Mouse (Mus musculus) layer of hippocampus, adult 18-20 months (tissue): ENCODE results near the gene Podxl2. TPM values are rescaled to one million over a fixed set of nuclear protein-coding genes. Genes with fewer than 3 reads are reported as not detected.

ENCODE experiments used
- DNase-seq, 2 experiments: peaks; one replicate each; pipeline ENCODE4 v3.0.0; 2022; ENCODE audit warnings: low spot score in 2 of 2
- total RNA-seq, 2 experiments: library from RNA; stranded (reverse); gene quantifications; 2 replicates each; pipeline ENCODE4 v1.2.3; 2021

Gene Podxl2
- total RNA-seq, 2 experiments from 2014 or later, result 172 to 184 TPM

DNA sequence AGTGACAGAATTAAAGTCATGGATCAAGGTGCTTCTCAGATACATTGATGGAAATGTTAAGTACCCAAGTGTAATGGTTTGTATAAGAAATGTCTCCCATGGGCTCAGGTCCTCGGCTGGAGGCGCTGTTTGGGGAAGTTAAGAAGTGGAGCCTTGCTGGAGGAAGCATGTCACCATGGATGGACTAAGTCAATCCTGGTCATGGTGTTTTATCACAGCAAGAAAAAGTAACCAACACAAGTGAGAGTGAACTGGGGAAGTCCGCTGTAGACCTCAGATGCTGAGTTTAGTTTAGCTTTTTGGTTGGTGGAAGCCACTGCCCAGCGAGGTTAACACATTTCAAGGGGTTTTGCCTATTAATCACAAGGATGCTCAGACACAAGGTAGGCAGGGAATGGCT lies 45.3 kb downstream of the Podxl2 start:
- DNase-seq, result no peak

DNA sequence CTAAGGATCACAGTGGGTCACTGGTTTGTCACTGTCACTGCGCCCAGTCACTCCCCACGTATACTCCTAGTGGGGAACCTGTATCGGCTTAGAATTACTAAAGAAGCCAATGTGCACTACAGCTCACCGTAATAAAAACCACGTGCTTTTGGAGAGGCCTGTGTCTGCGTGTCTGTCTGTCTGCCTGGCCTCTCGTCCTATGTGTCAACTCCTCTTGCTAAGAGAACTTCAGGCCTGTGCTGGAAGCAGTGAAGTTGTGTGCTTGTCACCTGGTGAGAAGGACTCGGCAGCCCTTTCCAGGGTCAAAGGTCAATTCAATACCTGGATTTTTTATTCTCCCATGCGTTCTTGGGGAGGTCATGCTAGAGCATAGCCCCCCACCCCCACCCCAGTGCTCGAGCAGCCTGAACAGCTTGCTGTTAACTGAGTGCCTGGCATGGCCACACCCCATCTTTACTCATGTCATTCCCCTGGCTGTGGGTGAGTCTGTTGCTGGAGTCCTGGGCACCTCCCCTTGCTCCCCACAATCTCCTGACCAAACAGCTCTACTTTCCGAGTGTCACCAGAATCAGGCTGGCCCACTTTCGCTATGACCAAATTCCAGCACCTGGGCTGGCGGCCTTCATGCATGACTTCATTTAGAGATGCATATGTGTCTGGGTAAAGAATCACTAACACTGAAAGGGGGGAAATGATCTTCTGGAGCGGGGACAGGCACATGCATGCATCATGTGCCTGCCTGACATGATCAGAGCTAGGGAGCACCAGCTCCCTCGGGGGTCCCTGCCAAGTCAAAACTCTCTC lies 46.4 kb downstream of the Podxl2 start:
- DNase-seq, result no peak

DNA sequence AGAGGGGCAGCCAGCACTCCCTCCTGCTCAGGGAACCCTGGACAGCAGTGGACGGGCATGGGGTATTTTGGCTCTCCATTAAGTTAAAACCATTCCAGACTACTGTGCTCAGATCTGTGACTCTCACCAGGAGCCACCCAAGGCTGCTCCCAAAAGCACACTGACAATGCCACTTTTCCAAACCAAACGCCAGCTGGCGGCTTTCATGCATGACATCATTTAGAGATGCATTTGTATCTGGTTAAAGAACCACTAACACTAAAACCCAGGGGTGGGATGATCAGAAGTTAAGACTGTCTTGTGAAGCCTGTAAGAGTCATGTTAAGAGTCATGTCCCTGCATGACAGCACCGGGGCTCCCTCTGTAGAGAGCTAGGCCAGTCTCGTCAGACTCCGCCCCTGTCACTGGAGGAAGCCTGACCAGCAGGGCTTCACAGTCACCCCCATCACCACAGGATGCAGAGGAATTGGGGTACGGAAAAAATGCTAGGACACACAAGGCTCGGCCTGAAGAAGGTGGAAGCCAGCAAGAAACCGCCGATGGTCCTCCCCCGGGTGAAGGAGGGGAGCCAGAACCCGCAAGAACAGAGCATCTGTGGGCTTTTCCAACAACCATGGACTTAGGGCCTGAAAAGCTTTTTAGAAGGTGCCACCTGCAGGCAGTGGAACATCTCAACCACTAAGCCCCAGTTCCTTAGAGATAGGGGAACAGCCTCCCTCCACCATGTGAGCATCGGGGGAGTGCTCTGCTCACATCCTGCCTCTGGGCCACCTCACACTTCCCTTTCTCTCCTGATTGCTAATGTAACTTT lies 47.2 kb downstream of the Podxl2 start:
- peak in 1 of 2 experiments; percentile 49 for DNase-seq

DNA sequence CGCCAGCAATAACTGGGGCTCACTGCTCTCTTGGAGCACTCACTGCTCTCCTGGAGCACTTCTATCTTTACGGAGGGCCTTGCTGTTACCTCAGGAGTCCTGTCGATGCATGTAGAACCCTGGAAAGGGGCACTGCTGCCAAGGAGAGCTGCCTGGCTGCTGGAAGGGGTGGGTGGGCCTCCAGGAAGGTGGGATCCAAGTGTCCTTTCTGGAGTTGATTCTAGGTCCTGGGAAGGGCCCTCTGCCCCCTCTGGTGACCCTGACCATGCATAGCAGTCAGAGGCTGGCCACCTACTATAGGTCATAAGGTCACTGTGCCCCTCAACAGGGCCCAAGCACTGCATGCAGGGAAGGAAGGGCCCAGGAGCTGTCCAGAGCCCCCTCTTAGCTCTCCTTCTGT lies 47.9 kb downstream of the Podxl2 start:
- no peak for DNase-seq

DNA sequence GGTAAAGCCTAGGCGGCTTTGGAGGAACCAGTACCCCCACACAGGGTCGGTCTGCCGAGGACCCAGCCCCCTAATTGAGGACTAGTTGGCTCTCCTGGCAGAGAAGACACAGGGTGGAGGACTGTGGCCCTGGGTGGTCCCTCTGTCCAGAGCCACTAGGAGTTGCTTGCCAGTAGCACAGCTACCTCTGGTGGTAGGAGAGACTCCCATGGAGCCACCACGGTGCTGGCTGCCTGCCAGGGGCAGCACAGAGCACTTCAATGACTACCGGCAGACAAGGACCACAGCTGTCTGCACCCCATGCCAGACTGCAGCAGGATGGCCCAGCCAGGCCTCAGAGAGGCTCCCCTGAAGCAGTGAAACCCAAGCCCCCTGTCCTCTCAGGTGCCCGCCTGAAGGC lies 48.3 kb downstream of the Podxl2 start:
- no peak for DNase-seq

DNA sequence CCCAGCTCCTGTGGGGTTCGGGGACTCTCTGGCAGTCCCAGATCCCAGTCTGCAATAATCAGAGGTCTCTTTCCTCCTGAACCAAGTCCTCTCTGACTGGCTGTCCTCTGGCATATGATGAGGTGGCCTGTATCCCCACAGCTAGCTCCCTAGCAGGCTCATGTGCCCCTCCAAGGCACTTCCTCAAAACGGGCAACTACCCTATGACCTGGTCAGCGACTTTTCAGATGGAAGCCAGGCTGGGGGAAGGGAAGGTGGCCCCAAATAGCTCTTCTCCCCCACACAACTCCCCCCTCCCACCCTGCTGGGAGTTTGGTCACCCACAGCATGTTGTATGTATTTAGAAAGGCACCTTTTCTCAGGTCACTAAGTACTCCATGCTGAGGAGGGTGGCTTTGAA lies 48.8 kb downstream of the Podxl2 start:
- no peak for DNase-seq

DNA sequence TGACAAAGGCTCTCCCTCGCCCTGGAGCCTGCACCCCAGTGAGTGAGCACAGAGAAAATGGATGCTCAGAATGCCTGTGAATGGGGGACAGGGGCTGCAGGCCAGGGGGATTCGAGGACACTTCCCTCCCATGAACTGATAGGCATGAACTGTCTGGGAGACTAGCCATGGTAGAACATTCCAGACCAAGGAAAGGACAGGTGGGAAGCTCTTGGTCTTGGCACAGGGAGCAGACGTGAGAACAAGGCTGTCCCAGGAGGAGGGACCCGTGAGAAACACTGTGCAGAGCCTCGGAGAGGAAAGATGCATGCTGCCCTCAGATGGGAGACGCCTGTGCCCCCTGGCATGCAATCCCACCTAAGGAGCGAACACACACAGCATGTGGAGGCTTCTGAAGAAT lies 50.7 kb downstream of the Podxl2 start:
- no peak for DNase-seq

DNA sequence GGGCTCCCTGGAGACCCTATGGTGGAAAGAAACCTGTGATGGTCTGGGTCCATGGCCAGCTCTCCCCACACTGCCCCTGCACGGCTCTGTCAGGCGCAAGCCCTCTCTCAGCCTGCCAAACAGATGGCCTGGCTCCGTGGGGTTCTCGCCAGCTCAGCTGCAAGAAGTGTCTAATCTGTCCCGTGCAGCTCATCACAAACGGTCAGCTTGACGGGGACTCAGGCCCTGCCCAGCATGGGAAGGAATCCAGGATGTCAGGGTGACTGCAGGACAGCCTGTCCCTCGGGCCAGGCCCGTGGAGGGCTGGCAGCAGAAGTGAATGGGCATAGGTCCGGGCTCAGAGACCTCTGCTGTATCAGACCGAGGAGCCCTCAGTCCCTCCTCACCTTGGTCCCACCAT lies 52.9 kb downstream of the Podxl2 start:
- DNase-seq, result no peak

DNA sequence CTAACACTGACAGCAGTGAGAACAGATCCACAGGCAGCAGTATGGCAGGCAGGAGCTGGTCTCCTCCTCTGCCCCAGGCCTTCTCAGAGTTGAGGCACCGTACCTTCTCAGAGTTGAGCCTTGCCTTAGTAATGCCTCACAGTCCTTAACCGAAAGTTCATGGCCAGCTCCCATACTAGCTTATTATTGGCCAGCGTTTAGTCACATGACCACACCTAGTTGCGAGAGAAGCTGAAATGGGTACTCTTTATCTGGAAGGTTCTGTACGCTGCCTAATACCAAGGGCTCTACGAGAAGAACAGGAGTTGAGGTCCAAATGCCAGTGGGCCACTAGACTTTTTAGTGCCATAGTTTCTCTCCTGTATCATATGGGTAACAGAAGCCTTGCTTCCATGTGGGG lies 53.5 kb downstream of the Podxl2 start:
- DNase-seq, result no peak

DNA sequence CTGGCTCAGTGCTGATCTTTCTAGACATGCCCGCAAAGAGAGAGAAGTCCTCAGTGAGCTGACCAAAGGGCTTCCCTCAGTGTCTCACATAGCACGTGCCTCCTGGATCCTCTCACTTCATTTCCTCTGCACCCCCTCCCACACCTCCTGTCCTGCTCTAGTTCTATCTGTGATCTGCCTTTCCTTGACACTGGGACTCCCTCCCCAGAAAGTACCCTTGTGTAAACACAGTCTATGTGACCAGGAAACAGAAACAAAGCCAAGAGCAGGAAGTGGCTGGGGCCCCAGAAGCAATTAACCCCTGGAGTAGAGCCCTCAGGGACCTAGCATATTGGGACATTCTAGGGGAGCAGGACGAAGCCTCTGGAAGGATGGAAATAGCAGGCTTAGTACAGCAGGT lies 54.0 kb downstream of the Podxl2 start:
- DNase-seq, result no peak

DNA sequence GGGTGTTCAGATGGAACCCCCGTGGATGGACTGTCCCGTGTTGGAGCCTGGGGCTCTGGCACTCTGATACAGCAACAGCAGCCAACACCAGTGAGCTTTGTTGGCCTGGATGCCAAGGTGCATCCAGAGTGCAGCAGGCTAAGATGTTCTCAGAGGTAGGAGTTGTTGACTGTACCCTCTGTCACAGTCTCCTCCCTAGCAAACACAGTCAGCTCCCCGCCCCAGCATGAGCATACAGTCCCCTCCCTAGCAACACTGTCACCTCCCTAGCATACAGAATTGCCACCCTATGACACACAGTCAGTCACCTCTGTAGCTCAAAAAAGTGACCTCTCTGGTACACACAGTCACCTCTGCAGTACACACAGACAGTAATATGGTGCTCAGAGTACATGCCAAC lies 57.9 kb downstream of the Podxl2 start:
- DNase-seq, result no peak

DNA sequence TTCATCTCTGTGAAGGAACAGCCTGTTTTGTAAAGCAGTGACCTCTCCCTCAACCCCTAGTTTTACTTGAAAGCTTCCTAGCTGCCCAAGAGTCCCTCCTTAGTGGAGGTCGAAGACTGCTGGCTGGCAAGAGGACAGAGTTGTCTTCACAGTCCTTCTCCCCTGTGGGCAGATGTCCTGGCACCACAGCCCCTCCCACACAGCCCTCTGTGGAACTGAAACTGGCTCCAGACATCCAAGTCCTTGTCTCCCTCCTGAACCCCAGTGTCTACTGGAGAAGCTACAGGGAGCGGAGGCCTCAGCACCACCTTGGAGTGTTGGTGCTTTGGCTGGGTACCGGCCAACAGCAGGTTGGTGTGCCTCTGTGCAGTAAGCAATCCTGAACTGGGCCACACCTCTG lies 59.4 kb downstream of the Podxl2 start:
- no peak for DNase-seq

DNA sequence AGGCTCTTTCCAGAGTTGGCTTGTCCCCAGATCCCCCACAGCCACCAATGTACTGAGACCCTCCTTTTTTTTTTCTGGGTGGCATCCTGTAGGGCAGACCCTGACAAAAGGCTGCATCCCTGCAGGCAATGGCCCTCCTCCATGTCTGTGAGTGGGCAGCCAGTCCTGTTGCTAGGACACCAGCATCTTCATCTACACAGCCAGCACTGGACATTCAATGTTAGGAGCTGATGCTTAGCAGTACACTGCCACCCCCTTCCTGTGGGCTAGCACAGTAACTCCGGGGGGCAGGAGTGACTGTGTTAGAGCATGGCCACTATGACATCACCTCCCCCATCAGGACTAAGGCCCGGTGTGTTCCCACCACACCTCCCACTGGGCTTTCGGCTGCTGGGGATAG lies 59.8 kb downstream of the Podxl2 start:
- DNase-seq, result no peak

DNA sequence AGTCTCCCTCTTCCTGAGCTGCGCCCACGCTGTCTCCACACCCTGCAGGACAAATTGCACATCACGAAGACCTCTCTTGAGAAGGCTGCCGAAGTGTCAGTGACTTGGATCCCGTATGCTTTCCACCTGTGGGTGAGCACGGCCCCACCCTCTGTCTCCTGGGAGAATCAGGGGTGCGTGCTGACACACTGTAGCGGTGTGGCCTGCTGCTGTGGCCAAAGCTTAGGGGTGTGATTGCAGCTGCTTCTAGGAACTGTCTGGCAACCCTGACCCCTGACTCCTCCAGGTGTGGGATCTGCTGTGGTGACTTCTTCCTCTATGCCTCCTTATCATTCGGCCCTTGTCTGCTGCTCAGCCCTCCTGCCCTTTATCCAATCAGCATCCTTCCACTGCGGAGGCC lies 61.0 kb downstream of the Podxl2 start:
- DNase-seq, result no peak

DNA sequence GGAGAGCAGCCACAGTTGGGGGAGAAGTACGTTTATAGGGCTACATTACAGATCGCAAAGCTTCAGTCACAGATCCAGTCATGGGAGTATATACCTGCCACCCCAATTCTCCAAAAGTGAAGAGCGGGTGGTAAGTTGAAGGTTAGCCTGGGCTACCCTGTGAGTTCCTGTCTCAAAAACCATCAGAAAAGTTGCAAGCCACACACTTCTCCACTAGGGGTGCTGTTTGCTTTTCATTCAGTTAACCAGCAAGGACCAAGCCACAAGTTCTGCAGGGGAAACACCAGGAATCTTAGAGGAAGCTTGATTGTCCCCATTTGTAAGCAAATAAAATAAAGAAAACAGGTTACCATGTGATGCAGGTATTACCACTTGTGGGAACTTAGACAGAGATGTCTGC lies 62.0 kb downstream of the Podxl2 start:
- DNase-seq, result peak in 1 of 2 experiments; percentile 69

DNA sequence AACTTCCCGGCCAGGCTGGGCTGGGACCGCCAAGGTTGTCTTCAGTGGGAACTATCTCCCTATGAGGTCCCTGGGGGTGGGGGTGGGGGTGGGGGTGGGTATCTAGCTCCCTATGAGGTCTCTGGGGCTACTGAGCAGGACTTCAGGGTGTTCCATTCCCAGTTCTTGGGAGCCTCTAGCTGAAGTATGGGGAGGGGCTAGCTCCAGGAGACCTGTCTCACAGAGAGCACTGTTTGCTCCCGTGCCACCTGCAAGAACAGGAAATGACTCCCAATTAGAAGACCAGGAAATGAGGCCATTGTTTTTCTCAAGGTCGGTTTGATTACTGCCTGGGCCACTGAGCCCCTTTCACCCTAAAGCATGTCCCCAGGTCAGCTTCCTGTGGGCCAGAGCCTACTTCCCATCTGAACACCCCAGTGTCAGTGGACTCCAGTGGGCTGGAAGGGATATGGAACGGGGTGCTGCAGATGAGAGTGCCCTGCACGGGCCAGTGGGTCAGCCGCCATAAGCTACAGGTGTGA lies 62.9 kb downstream of the Podxl2 start:
- no peak for DNase-seq

DNA sequence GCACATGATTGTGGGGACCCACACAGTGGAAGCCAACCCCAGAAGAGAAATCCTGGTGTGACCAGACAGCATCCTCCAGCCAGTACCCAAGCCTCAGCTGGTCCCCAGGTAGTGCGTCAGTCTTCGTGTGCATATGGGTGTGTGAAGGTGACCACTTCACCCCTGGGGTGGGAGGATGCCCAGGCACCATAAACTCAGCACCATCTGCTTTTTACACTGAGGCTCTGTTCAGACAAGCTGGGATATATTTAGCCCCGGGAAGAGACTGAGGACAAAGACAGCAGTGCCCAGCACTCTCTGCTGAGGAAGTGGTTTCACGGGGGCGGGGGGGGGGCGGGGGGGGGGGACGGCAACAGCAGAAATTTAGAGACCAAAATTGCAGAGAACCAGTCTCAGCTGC lies 63.4 kb downstream of the Podxl2 start:
- no peak for DNase-seq

DNA sequence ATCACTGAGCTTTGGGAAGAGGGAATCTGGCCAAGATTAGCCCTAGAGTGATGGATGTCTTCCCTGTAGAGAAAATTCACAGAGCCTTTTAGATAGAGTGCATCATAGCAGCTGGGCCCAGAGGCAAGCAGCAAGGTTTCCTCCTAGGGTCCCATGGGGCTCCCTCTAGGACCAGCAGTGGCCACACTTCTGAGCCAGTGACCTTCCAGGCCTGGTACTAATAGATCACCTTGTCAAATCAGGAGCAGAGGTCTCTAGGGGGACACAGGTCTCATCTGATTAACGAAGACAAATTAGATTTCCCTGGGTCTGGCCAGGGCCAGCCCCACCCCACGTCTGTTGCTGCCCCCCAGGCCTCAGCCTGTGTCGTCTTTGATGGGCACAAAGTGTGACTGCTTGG lies 64.6 kb downstream of the Podxl2 start:
- DNase-seq, result no peak

DNA sequence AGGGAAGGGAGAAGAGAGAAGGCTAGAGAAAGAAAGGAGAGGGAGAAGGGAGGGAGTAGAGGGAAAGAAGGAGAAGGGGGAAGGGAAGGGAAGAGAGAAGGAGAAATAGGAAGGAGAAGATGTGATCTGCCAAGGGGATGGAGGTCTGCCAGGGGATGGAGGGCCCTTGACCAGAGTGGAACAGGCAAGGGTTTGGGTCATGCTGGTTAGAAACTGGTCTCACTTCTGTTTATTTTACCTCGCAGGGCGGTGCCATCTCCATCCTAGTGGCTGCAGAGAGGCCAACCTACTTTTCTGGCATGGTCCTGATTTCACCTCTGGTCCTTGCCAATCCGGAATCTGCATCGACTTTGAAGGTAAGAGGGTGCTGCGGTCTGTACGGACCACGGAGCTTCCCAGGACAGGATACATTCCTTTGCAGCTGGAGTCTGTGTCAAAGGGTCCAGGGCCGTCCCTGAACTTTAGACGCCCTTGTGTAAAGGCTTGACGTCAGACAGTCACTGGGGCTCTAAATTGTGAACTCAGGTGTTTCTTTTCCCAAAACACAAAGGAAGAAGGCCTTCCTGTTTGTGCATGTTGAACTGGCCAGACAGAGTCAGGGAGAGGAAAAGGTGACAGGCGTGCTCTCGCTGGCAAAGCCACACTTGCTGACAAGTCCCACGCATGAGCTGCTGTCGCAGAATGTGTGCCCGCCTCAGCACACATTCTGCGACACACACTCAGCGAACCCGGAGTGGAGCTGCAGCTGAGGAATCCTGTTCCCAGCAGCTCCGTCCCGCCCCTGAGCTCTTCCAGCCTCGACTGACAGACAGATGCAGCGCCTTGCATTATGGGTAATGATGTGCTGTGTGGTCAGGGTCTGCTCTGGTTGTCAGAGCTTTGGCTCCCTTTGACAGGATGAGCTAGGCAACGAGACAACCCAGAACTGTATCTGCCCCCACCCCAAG lies 65.5 kb downstream of the Podxl2 start:
- DNase-seq, result peak in 1 of 2 experiments; percentile 59

DNA sequence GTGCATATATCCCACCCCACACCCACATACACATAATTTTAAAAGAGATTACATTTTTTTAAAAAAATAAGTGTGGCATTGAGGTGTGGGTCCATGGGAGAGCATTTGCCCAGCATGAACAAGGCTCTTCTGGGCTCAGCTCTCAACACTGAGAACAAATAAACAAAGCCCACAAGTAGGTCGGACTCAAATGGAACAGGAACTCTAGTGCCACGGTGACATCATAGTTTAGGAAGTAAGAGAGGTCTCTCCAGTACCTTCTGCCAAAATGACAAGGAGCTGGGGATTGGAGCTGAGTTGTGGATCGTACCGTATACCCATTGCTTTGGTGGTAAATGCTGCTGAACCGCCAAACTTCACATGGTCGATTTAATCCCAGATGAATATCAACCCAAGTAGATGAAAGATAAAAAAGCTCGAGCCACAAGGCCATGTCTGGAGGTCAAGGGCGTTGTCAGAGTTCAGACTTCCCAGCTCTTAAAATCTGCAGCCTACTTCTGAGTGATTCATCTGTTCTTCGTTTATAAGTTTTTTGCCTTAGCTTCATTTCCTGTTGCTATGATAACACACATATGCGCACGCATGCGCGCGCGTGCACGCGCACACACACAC lies 69.8 kb downstream of the Podxl2 start:
- no peak for DNase-seq
